Mouse (Mus musculus) spleen, adult 2 months (tissue): ENCODE measurements around the gene Cst11.

ENCODE experiments used
- CTCF ChIP-seq: fragments of 200-500 bp; IDR thresholded peaks from 2 replicates; pipeline ENCODE4 v1.5.1; 2011; ENCODE audit warnings: mild to moderate bottlenecking, inconsistent platforms; ENCODE audit not compliant: insufficient read depth, insufficient read length, insufficient replicate concordance; ENCODE audit errors: extremely low read depth
- POLR2A ChIP-seq: fragments of 200-500 bp; IDR thresholded peaks from 2 replicates; pipeline ENCODE4 v1.6.1; 2011; ENCODE audit warnings: low read depth, low read length, inconsistent platforms

- TF ChIP-seq CTCF (no peak), POLR2A (no peak)
Observed at GRCm38 (mm10) chr2:148719271-148719995, 51.9 kb downstream of the Cst11 start.
